Mouse (Mus musculus): Measurements from ENCODE around the gene Vmn1r9.
"Not testable (repeated sequence)": the region's sequence is repeated elsewhere in the genome, so short reads cannot be mapped to it uniquely, and the experiment has no call there.

- TF ChIP-seq CTCF (conservative IDR thresholded peaks at IDR 0.05; ENCODE audit: low read length); NANOG (IDR thresholded peaks at IDR 0.05; ENCODE audit: borderline replicate concordance, low read length): not testable (repeated sequence)
Measured at GRCm38 (mm10) chr6:57025224-57025623, 41.4 kb upstream of the Vmn1r9 start, which contains the start of gene Vmn1r7.
